Mouse (Mus musculus): ENCODE data around the gene Tnfrsf18.

- TF ChIP-seq CTCF (IDR thresholded peaks at IDR 0.05 in 2 of 3, conservative IDR thresholded peaks at IDR 0.05 in 1 of 3; ENCODE audit: control insufficient read depth in 1 of 3, insufficient read depth in 1 of 3, low read depth in 2 of 3, low read length in 3 of 3, poor library complexity in 1 of 3, severe bottlenecking in 1 of 3), result no peak
- TF ChIP-seq TBP (IDR thresholded peaks at IDR 0.05; ENCODE audit: low read depth, low read length), result no peak
- TF ChIP-seq RAD21 (IDR thresholded peaks at IDR 0.05; ENCODE audit: low read depth, low read length), result no peak
- TF ChIP-seq MAX (IDR thresholded peaks at IDR 0.05; ENCODE audit: low read length), result no peak
- TF ChIP-seq ETS1 (IDR thresholded peaks at IDR 0.05; ENCODE audit: low read depth, low read length), result no peak
- TF ChIP-seq KAT2A (conservative IDR thresholded peaks at IDR 0.05; ENCODE audit: low read depth, low read length), result no peak
- TF ChIP-seq POLR2A (IDR thresholded peaks at IDR 0.05; ENCODE audit: control insufficient read depth in 1 of 2, insufficient read depth in 1 of 2, low read depth in 1 of 2, low read length in 2 of 2, poor library complexity in 1 of 2), result no peak
- TF ChIP-seq TCF12 (IDR thresholded peaks at IDR 0.05; ENCODE audit: low read depth, low read length), result no peak
- TF ChIP-seq ZC3H11A (IDR thresholded peaks at IDR 0.05; ENCODE audit: low read depth, low read length), result no peak
- no peak for TF ChIP-seq SMC3 (IDR thresholded peaks at IDR 0.05; ENCODE audit: low read depth, low read length)
- no peak for TF ChIP-seq MAFK (IDR thresholded peaks at IDR 0.05; ENCODE audit: borderline replicate concordance, low read depth, low read length)
These were observed 17.6 kb upstream of the Tnfrsf18 start for GRCm38 (mm10) chr4:156008369-156008768.
